Mouse (Mus musculus): Measurements from ENCODE around the gene D1Pas1. TPM values are rescaled to one million over a fixed set of nuclear protein-coding genes. Genes with fewer than 3 reads are reported as not detected.

Gene D1Pas1
- total RNA-seq, 4 experiments from 2014 or later, result not detected

- DNase-seq (ENCODE audit: low spot score), result no peak
Measured at GRCm38 (mm10) chr1:186986506-186986905, 19.3 kb downstream of the D1Pas1 start.

DNA sequence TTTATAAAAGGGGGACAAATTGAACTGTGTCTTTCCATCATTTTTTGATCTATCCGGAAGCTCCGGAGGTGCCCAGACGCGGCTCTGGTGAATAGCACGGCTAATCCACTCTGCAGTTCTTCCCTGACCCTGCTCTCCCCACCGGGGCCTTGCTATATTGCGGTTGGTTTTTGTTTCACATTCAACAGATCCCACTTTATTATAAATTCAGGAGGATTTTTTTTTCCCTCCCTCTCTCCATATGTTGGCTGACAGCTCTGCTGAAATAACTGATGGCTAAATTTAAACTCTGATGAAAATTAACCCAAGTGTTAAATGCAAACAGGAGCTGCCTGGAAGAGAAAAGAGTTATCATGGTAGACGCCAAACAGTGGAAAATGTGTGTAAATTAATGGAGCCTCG lies 21.1 kb downstream of the D1Pas1 start:
- DNase-seq (ENCODE audit: low spot score), result no peak

- DNase-seq (ENCODE audit: low spot score), result no peak
Measured at GRCm38 (mm10) chr1:186988822-186989221, 21.6 kb downstream of the D1Pas1 start.

DNA sequence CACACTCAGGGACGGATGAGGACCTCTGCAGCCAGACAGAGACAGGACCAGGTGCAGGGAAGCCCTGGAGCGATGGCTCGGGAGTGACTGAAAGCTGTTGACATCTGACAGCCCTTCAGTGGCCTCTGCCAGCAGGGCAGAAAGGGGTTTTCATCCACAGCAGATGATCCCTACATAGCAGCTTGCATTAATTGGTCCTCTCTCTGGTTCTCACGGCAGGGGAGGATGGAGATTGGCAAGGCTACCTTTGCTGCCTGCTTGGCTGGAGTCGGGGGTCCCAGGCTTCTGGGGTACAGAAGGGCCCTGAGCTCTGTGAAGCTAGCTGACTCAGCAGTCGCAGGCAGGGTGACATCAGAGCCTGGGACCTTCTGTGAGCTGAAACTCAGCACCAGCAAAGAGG lies 24.3 kb downstream of the D1Pas1 start:
- DNase-seq (ENCODE audit: low spot score), result no peak

DNA sequence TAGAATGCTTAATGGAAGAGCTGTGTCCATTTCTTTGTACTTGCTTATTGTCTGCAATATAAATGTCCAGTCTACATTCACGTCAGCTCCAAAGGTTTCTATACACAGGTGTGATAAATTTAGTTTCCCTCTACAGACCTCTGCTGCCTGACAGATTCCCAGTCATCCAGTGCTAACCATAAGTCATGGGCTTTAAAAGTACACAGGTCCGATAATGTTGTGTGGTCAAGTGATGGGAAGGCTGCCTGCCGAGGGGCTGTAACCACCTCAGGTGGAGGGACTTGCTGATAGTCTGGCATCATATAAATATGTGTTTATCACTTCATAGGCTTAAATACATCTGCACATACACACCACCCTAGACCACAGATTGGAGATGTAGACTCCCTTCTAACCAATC lies 24.9 kb downstream of the D1Pas1 start:
- no peak for DNase-seq (ENCODE audit: low spot score)

DNA sequence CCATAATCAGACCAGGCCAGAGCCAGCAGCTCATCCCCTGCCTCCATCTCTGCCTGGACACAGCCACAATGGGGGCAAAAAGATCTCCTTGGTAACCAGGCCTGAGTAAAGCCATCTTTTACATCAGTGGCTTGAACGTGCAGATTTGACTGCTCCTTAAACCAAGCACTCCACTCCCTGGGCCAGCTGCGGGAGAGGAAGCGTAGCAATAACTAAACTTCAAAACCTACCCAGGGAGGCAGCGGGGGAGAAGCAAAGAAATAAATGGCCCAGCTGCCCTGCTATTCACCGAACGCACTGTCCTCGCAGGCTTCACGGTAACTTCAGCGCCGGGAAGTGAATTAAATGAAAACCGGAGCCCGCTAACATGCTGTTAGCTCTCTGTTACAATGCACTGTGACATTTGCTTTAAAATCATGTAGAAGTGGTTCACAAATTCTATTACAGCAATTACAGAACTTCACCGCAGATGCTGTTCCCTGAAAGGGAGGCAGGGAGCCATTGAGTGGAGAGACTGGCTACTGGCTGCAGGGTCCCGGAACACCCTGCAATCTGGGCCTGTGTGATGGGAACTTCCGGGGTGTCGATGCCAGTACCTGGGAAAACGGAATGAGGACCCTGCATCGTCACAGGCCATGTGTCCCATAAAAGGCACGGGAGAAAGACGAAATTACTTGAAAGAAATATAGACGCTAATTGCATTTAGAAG lies 30.5 kb downstream of the D1Pas1 start:
- DNase-seq (ENCODE audit: low spot score), result no peak

GRCm38 (mm10) chr1:187003441-187003861 lies 36.2 kb downstream of the D1Pas1 start:
- DNase-seq (ENCODE audit: low spot score), result no peak

DNA sequence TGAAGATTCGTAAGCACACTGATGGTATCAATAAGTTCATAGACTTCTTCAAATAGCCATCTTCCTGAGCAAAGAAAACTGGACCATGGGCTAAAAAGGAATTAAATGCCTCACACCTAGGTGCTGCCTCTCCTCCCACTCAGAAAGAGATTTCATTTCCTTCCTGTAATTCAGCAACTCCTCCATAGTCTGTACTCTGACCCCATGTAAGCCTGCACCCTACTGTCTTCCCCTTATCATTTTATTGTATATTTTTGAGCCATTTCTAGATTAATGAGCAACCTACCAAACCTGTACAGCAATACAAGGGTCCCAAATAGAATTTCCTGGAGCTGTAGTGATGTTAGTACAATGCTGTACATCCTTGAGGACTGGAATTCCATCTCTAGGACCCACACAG lies 37.1 kb downstream of the D1Pas1 start:
- no peak for DNase-seq (ENCODE audit: low spot score)

GRCm38 (mm10) chr1:187006227-187006925 lies 39.2 kb downstream of the D1Pas1 start:
- no peak for DNase-seq (ENCODE audit: low spot score)

DNA sequence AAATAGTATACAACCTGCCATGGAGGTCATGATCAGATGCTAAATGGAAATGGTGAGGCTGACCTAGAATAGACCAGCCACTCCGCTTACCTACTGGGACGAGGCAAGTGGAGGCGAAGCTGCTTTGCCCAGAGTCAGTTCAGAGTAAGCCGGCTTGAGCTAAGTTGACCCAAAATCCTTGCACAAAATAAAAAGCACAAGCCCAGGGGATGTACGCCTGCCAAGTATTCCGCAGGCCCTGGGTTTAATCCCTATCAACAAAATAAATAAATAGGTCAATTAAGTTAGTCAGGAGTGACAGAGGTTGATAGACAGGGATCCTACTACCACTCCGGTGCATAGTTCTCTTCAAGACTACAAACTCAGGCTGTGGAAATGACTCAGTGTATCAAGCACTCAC lies 41.0 kb downstream of the D1Pas1 start:
- no peak for DNase-seq (ENCODE audit: low spot score)

DNA sequence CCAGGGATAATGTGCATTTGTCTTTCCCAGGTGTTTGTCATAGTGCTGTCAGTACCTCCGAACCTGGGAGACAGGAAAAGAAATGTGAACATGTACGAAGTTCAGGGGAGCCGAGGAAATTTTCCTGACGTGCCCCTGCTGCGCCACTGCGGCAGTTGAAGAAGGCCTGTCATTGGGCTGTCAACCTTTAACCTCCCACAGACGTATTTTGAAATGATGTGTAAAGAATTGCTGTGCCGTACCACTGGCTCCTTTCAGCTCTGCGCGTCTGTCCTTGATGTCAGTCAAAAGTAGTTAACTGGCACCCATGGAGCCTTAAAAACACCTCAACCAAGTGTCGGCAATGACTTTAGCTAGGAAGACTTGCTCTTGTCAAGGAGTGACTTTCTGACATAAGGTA lies 42.9 kb downstream of the D1Pas1 start:
- no peak for DNase-seq (ENCODE audit: low spot score)

- DNase-seq (ENCODE audit: low spot score), result no peak
Measured at GRCm38 (mm10) chr1:187011601-187012000, 44.4 kb downstream of the D1Pas1 start.

- DNase-seq (ENCODE audit: low spot score), result no peak
Measured at GRCm38 (mm10) chr1:187014141-187014540, 46.9 kb downstream of the D1Pas1 start.

- no peak for DNase-seq (ENCODE audit: low spot score)
Measured at GRCm38 (mm10) chr1:187015673-187016072, 48.5 kb downstream of the D1Pas1 start.

DNA sequence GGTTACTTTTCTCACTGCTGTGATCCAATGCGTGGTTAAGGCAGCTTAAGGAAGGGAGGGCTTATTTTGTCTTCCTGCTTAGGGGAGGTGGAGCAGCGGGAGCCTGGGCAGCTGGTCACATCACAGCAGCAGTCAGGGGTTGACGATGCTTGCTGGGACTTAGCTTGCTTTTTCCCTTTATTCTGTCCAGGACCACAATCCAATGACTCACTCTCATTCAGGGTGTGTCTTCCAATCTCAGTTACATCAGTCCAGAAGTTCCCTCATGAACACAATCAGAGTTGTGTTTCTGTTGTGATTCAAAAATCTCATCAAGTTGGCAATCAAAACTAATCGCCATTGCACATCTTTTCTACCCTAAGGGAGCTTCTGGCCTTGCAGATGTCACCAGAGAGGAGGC lies 48.9 kb downstream of the D1Pas1 start:
- DNase-seq (ENCODE audit: low spot score), result no peak

DNA sequence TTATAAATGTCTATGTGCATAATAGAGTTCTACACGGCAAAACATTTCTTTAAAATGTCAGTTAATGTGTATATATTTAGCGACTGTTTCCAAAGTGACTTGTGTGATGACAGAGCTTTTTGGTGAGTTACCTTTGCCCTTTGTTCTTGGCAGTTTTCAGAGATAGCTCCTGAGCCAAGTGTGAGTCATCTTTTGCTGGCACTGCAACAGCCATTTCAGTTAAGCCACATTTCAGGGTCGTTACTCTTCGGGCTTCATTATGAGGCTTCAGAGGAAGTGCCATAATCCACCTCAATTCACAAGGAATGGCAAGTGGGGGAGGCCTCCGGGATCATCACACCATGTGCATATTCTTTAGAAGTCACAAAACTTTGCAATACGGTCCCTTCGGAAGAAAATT lies 52.8 kb downstream of the D1Pas1 start:
- DNase-seq (ENCODE audit: low spot score), result no peak

Other genes with a start within 250 kb of the D1Pas1 start
- gene Rrp15, start 218.1 kb upstream of the D1Pas1 start, total RNA-seq (2022), result 1 to 10 TPM; 6.9 to 8.0 (median 7.8) TPM
- under 1 TPM; 0.52 to 0.95 (median 0.67) TPM for gene Spata17, start 248.0 kb downstream of the D1Pas1 start, total RNA-seq (2022)
- gene Gpatch2, start 248.1 kb downstream of the D1Pas1 start, total RNA-seq (2022), result 10 to 100 TPM in 1 of 4 experiments, 1 to 10 TPM in 3; 9.3 to 10.5 (median 9.9) TPM

All from heart, adult 8-10 months (tissue).